Mouse (Mus musculus) thymus, adult 2 months (tissue): ENCODE measurements around the gene Csnka2ip. TPM values are rescaled to one million over a fixed set of nuclear protein-coding genes. Genes with fewer than 3 reads are reported as not detected.

ENCODE experiments used
- DNase-seq: peaks from one replicate; pipeline ENCODE4 v3.0.0; 2021
- H3K27ac ChIP-seq: fragments of 200-500 bp; 2 replicates; pipeline ENCODE4 v1.5.1; 2012; ENCODE audit warnings: low read length, control low read depth; ENCODE audit not compliant: control insufficient read depth, insufficient read depth
- H3K27me3 ChIP-seq: fragments of 200-500 bp; 2 replicates; pipeline ENCODE4 v1.6.1; 2012; ENCODE audit warnings: mild to moderate bottlenecking, low read length, moderate library complexity, mixed read lengths; ENCODE audit not compliant: control insufficient read depth, insufficient read depth
- H3K36me3 ChIP-seq: fragments of 200-500 bp; 2 replicates; pipeline ENCODE4 v1.6.1; 2012; ENCODE audit warnings: mild to moderate bottlenecking, low read length, moderate library complexity; ENCODE audit not compliant: control insufficient read depth, insufficient read depth
- H3K4me1 ChIP-seq: fragments of 200-500 bp; replicated peaks from 2 replicates; pipeline ENCODE4 v1.6.1; 2012; ENCODE audit warnings: low read length; ENCODE audit not compliant: control insufficient read depth, insufficient read depth
- H3K4me3 ChIP-seq: fragments of 200-500 bp; 2 replicates; pipeline ENCODE4 v1.5.1; 2012; ENCODE audit warnings: mild to moderate bottlenecking, low read length, control low read depth, moderate library complexity; ENCODE audit not compliant: control insufficient read depth, insufficient read depth
- CTCF ChIP-seq: fragments of 200-500 bp; IDR thresholded peaks from 2 replicates; pipeline ENCODE4 v1.5.1; 2012; ENCODE audit warnings: mild to moderate bottlenecking, control low read depth, low read length, moderate library complexity, borderline replicate concordance; ENCODE audit not compliant: control insufficient read depth, poor library complexity, insufficient read depth; ENCODE audit errors: extremely low read depth
- POLR2A ChIP-seq: fragments of 200-500 bp; IDR thresholded peaks from 2 replicates; pipeline ENCODE4 v1.6.1; 2012; ENCODE audit warnings: mild to moderate bottlenecking, low read length, control low read depth, moderate library complexity; ENCODE audit not compliant: control insufficient read depth, poor library complexity, insufficient read depth; ENCODE audit errors: extremely low read depth
- WGBS: fragments of 180-500 bp; shearing (Covaris S2); methylation state at CpG from one replicate; pipeline ENCODE4 v1.1.7; 2018; 5-methylcytosine and 5-hydroxymethylcytosine counted together
- polyA plus RNA-seq: library from polyadenylated mRNA; depleted of rRNA; stranded (reverse); fragments of >200 nt; gene quantifications from 2 replicates; pipeline ENCODE4 v1.2.3, GENCODE M21; 2012; rRNA removed

Csnka2ip gene
- polyA plus RNA-seq: not detected in 2 replicates

- Histone ChIP-seq H3K4me1 (no peaks in the 10 kb centered on the region), H3K36me3 (no peaks in the 10 kb centered on the region), H3K27me3 (no peaks in the 10 kb centered on the region), H3K4me3 (no peak within 1 kb of the TSS), H3K27ac (no peak within 1 kb of the TSS)
- TF ChIP-seq POLR2A (no peak), CTCF (no peak)
- 98% methylated on average over 1 of the region's 1 CpGs for whole genome bisulfite sequencing
- DNase-seq: no peak
These were observed at the start of gene Csnka2ip for GRCm38 (mm10) chr16:64602308-64602707. Csnka2ip (minus strand) TSS chr16:64602408.

GRCm38 (mm10) chr16:64649594-64650290, 47.5 kb upstream of the Csnka2ip start:
- no peaks in the 10 kb centered on the region for H3K4me1 ChIP-seq
- H3K27ac ChIP-seq: no peak overlapping the region
- H3K4me3 ChIP-seq: no peak overlapping the region
- 62% methylated on average over 13 of the region's 13 CpGs for WGBS
- H3K36me3 ChIP-seq: no peaks in the 10 kb centered on the region
- H3K27me3 ChIP-seq: no peaks in the 10 kb centered on the region
- no peak for DNase-seq
- TF ChIP-seq CTCF (no peak), POLR2A (no peak)

- H3K27me3 ChIP-seq: no peaks in the 10 kb centered on the region
- no peak overlapping the region for H3K4me3 ChIP-seq
- no peaks in the 10 kb centered on the region for H3K36me3 ChIP-seq
- DNase-seq: no peak
- 7% methylated on average over 2 of the region's 2 CpGs for WGBS
- no peak overlapping the region for H3K27ac ChIP-seq
- H3K4me1 ChIP-seq: no peaks in the 10 kb centered on the region
- TF ChIP-seq CTCF (no peak), POLR2A (no peak)
These were observed 45.6 kb upstream of the Csnka2ip start for GRCm38 (mm10) chr16:64647771-64648170.

- Histone ChIP-seq H3K27ac (no peak overlapping the region), H3K4me3 (no peak overlapping the region), H3K4me1 (no peaks in the 10 kb centered on the region), H3K27me3 (no peaks in the 10 kb centered on the region), H3K36me3 (no peaks in the 10 kb centered on the region)
- no peak for DNase-seq
- 64% methylated on average over 1 of the region's 1 CpGs for whole genome bisulfite sequencing
- TF ChIP-seq CTCF (no peak), POLR2A (no peak)
These were observed 32.9 kb upstream of the Csnka2ip start for GRCm38 (mm10) chr16:64635110-64635509.

- Histone ChIP-seq H3K27ac (no peak overlapping the region), H3K4me1 (no peaks in the 10 kb centered on the region), H3K36me3 (no peaks in the 10 kb centered on the region), H3K27me3 (no peaks in the 10 kb centered on the region), H3K4me3 (no peak overlapping the region)
- WGBS: 89% methylated on average over 6 of the region's 6 CpGs
- TF ChIP-seq CTCF: no peak
- no peak for TF ChIP-seq POLR2A
- no peak for DNase-seq
These were observed 17.9 kb upstream of the Csnka2ip start for GRCm38 (mm10) chr16:64620116-64620515.

GRCm38 (mm10) chr16:64614648-64615047, 12.4 kb upstream of the Csnka2ip start:
- WGBS: 64% methylated on average over 3 of the region's 3 CpGs
- no peak overlapping the region for H3K27ac ChIP-seq

GRCm38 (mm10) chr16:64607793-64608192, 5.6 kb upstream of the Csnka2ip start:
- no peak for TF ChIP-seq CTCF
- TF ChIP-seq POLR2A: no peak
- Histone ChIP-seq H3K4me1 (no peaks in the 10 kb centered on the region), H3K4me3 (no peak overlapping the region), H3K36me3 (no peaks in the 10 kb centered on the region), H3K27ac (no peak overlapping the region), H3K27me3 (no peaks in the 10 kb centered on the region)
- no peak for DNase-seq
- 92% methylated on average over 1 of the region's 1 CpGs for WGBS

More at GRCm38 (mm10) chr16:64614648-64615047, 12.4 kb upstream of the Csnka2ip start:
- TF ChIP-seq POLR2A (no peak), CTCF (no peak)
- no peaks in the 10 kb centered on the region for H3K4me1 ChIP-seq
- no peaks in the 10 kb centered on the region for H3K36me3 ChIP-seq
- H3K4me3 ChIP-seq: no peak overlapping the region
- no peaks in the 10 kb centered on the region for H3K27me3 ChIP-seq
- no peak for DNase-seq

- no peak for DNase-seq
- H3K27me3 ChIP-seq: no peaks in the 10 kb centered on the region
- H3K4me1 ChIP-seq: no peaks in the 10 kb centered on the region
- no peak overlapping the region for H3K4me3 ChIP-seq
- TF ChIP-seq CTCF (no peak), POLR2A (no peak)
- H3K27ac ChIP-seq: no peak overlapping the region
- WGBS: 64% methylated on average over 2 of the region's 2 CpGs
- H3K36me3 ChIP-seq: no peaks in the 10 kb centered on the region
These were observed 15.4 kb downstream of the Csnka2ip start for GRCm38 (mm10) chr16:64586825-64587224.
